Mouse (Mus musculus) intestine, embryonic 15.5 days (tissue): ENCODE results near the gene Jdp2. TPM values are rescaled to one million over a fixed set of nuclear protein-coding genes. Genes with fewer than 3 reads are reported as not detected.
"Not testable (repeated sequence)": the region's sequence is repeated elsewhere in the genome, so short reads cannot be mapped to it uniquely, and the experiment has no call there.

ENCODE experiments used
- ATAC-seq: fragments of 200-750 bp; cut with Nextera tagmentation; 2 replicates; pipeline ENCODE4 v1.8.0; 2017; ENCODE audit warnings: moderate TSS enrichment, moderate library complexity
- H3K27ac ChIP-seq: fragments of 300-500 bp; sonication (generic); 2 replicates; pipeline ENCODE4 v1.5.1; 2015; ENCODE audit warnings: mild to moderate bottlenecking, inconsistent platforms
- H3K27me3 ChIP-seq: fragments of 300-500 bp; sonication (generic); replicated peaks from 2 replicates; pipeline ENCODE4 v1.6.1; 2015; ENCODE audit warnings: inconsistent platforms
- H3K36me3 ChIP-seq: fragments of 300-500 bp; sonication (generic); 2 replicates; pipeline ENCODE4 v1.6.1; 2015; ENCODE audit warnings: inconsistent platforms
- H3K4me1 ChIP-seq: fragments of 300-500 bp; sonication (generic); replicated peaks from 2 replicates; pipeline ENCODE4 v1.6.1; 2015; ENCODE audit warnings: inconsistent platforms
- H3K4me2 ChIP-seq: fragments of 300-500 bp; sonication (generic); replicated peaks from 2 replicates; pipeline ENCODE4 v1.6.1; 2015; ENCODE audit warnings: mild to moderate bottlenecking, inconsistent platforms
- H3K4me3 ChIP-seq: fragments of 300-500 bp; sonication (generic); replicated peaks from 2 replicates; pipeline ENCODE4 v1.5.1; 2015; ENCODE audit warnings: inconsistent platforms
- H3K9ac ChIP-seq: fragments of 300-500 bp; sonication (generic); 2 replicates; pipeline ENCODE4 v1.6.1; 2015; ENCODE audit warnings: inconsistent platforms
- H3K9me3 ChIP-seq: fragments of 300-500 bp; sonication (generic); 2 replicates; pipeline ENCODE4 v1.6.1; 2016; ENCODE audit warnings: inconsistent platforms
- WGBS: fragments of 180-500 bp; shearing (Covaris S2); methylation state at CpG from one replicate; pipeline ENCODE4 v1.1.7; 2015; 5-methylcytosine and 5-hydroxymethylcytosine counted together
- polyA plus RNA-seq: library from polyadenylated mRNA; unstranded; fragments of >200 nt; fragmentation: Nextera tagmentation; extraction: Ambion mirVana; gene quantifications from 2 replicates; pipeline ENCODE4 v1.2.1, GENCODE M21; 2015

Jdp2 gene
- polyA plus RNA-seq, 1 experiment from 2014 or later: 0.74 TPM

DNA sequence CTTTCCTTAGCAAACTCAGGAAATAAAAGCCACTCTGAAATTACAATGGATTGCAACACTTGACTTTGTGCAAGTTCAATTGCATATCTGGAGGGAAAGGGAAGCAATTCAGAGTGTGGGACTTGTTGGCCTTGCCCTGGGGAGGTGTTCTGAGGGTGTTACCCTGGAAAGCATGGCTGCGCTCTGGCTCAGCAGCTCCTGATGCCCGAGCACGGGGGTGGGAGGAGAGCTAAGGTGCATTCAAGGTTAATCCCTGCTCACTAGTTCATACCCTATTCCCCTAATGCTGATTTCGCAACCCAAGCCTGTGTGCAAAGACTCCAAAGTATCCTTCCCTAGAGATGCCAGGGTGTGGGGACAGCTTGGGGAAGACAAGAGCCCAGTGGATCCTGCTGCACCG lies 44.9 kb downstream of the Jdp2 start:
- no peak overlapping the region for H3K27ac ChIP-seq
- no peak overlapping the region for H3K4me3 ChIP-seq
- H3K36me3 ChIP-seq: no peaks in the 10 kb centered on the region
- no peak overlapping the region for H3K9ac ChIP-seq
- H3K27me3 ChIP-seq: no peaks in the 10 kb centered on the region
- H3K9me3 ChIP-seq: no peaks in the 10 kb centered on the region
- no peak overlapping the region for H3K4me2 ChIP-seq
- 74% methylated on average over 5 of the region's 5 CpGs for WGBS
- ATAC-seq: no peak
- peaks cover 9% of the 10 kb centered on the region for H3K4me1 ChIP-seq

GRCm38 (mm10) chr12:85645664-85646063 lies 46.8 kb downstream of the Jdp2 start:
- Histone ChIP-seq H3K9ac (no peak overlapping the region), H3K27ac (no peak overlapping the region), H3K4me3 (no peak overlapping the region), H3K36me3 (no peaks in the 10 kb centered on the region), H3K4me1 (peaks cover 4% of the 10 kb centered on the region; the same call in 1 of the 2 replicates), H3K9me3 (no peaks in the 10 kb centered on the region), H3K27me3 (no peaks in the 10 kb centered on the region), H3K4me2 (no peak overlapping the region)
- WGBS: 89% methylated on average over 4 of the region's 4 CpGs
- ATAC-seq: no peak

DNA sequence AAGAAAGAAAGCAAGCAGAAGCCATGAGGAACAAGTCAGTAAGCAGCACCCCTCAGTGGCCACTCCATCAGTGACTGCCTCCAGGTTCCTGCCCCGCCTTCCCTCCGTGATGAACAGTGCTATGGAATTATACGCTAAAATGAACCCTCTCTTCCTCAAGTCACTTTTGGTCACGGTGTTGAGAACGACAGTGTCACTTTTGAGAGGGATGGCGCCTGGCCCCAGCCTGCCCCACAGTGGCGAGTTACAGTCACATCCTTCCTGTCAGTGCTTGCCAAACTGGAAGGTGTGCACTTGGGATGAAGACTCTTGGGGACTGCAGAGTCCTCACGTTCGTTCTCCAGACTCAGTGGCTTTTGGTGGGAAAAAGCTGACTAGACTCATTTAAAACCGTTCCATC lies 48.5 kb downstream of the Jdp2 start:
- Histone ChIP-seq H3K9me3 (no peaks in the 10 kb centered on the region), H3K4me3 (no peak overlapping the region), H3K27me3 (no peaks in the 10 kb centered on the region), H3K9ac (no peak overlapping the region), H3K4me2 (no peak overlapping the region), H3K36me3 (no peaks in the 10 kb centered on the region), H3K4me1 (no peaks in the 10 kb centered on the region), H3K27ac (no peak overlapping the region)
- WGBS: 40% methylated on average over 10 of the region's 10 CpGs
- ATAC-seq: no peak

DNA sequence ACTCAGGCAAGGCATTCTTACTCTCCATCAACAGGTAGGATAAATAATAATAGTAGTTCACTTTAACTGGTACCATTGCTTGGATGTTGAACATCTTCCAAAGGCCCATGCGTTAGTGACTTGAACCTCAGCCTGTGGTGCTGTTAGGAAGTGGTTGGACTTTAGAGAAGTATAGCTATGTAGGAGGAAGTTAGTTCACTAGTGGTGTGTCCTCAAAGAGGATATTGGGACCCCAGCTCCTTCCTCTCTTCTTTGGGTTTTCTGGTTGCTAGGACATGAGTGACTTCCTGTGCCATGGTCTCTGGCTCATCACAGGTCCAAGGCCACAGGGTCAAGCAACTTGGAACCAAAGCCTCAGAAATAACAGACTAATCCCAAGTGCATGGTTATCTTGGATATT lies 49.1 kb downstream of the Jdp2 start:
- no peaks in the 10 kb centered on the region for H3K9me3 ChIP-seq
- no peak for ATAC-seq

GRCm38 (mm10) chr12:85659319-85659718 lies 60.5 kb downstream of the Jdp2 start:
- no peak overlapping the region for H3K27ac ChIP-seq
- no peak overlapping the region for H3K4me3 ChIP-seq
- 52% methylated on average over 2 of the region's 2 CpGs for WGBS
- no peak for ATAC-seq
- H3K9ac ChIP-seq: no peak overlapping the region
- no peaks in the 10 kb centered on the region for H3K27me3 ChIP-seq
- no peaks in the 10 kb centered on the region for H3K36me3 ChIP-seq
- H3K4me2 ChIP-seq: no peak overlapping the region
- H3K4me1 ChIP-seq: no peaks in the 10 kb centered on the region
- no peaks in the 10 kb centered on the region for H3K9me3 ChIP-seq

More for the DNA sequence above, 49.1 kb downstream of the Jdp2 start:
- H3K36me3 ChIP-seq: no peaks in the 10 kb centered on the region
- H3K4me3 ChIP-seq: no peak overlapping the region
- WGBS: 87% methylated on average over 1 of the region's 1 CpGs
- no peak overlapping the region for H3K9ac ChIP-seq
- H3K27me3 ChIP-seq: no peaks in the 10 kb centered on the region
- no peak overlapping the region for H3K4me2 ChIP-seq
- no peak overlapping the region for H3K27ac ChIP-seq
- H3K4me1 ChIP-seq: no peaks in the 10 kb centered on the region

- no peak for ATAC-seq
- no peak overlapping the region for H3K27ac ChIP-seq
- H3K36me3 ChIP-seq: no peaks in the 10 kb centered on the region
- no peak overlapping the region for H3K4me3 ChIP-seq
- H3K9ac ChIP-seq: no peak overlapping the region
- H3K9me3 ChIP-seq: no peaks in the 10 kb centered on the region
- H3K4me1 ChIP-seq: no peaks in the 10 kb centered on the region
- WGBS: 85% methylated on average over 12 of the region's 12 CpGs
- H3K4me2 ChIP-seq: no peak overlapping the region
- no peaks in the 10 kb centered on the region for H3K27me3 ChIP-seq
Measured at GRCm38 (mm10) chr12:85660855-85661254, 62.0 kb downstream of the Jdp2 start.

GRCm38 (mm10) chr12:85662232-85662631 lies 63.4 kb downstream of the Jdp2 start:
- not testable (repeated sequence) for ATAC-seq, H3K4me1 ChIP-seq
- WGBS: 80% methylated on average over 8 of the region's 8 CpGs

DNA sequence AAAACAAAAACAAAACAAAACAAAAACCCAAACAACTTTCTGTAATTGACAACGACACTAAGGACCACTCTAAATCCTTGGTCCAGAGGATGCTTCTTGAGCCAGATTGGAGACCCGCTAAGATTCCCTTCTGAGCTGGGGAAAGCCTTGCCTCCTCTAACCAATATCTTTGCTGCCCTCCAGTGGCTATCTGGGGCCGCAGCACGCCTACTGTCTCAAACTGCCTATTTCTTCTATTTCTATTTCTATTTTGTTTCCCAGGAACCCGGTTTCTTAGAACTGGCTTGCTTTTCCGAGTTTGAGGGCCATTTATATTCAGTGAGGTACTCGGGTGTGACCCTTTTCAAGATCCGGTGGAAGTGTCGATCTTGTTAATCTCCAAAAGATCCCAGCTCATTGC lies 64.1 kb downstream of the Jdp2 start:
- Histone ChIP-seq H3K9ac (no peak overlapping the region), H3K4me1 (no peaks in the 10 kb centered on the region), H3K9me3 (no peaks in the 10 kb centered on the region), H3K27me3 (no peaks in the 10 kb centered on the region), H3K27ac (no peak overlapping the region), H3K36me3 (no peaks in the 10 kb centered on the region), H3K4me3 (no peak overlapping the region), H3K4me2 (0 out of 2 replicates have a peak overlapping the region, but pooled peaks have one; percentile 9)
- no peak for ATAC-seq
- 12% methylated on average over 9 of the region's 9 CpGs for WGBS

More at GRCm38 (mm10) chr12:85662232-85662631, 63.4 kb downstream of the Jdp2 start:
- H3K4me2 ChIP-seq, H3K9me3 ChIP-seq, H3K9ac ChIP-seq, H3K4me3 ChIP-seq, H3K36me3 ChIP-seq, H3K27ac ChIP-seq, H3K27me3 ChIP-seq: not testable (repeated sequence)

- Histone ChIP-seq H3K27me3 (no peaks in the 10 kb centered on the region), H3K4me2 (no peak overlapping the region), H3K4me1 (0 out of 2 replicates have a peak, but pooled peaks cover 4% of the 10 kb centered on the region), H3K9me3 (no peaks in the 10 kb centered on the region), H3K9ac (no peak overlapping the region), H3K36me3 (no peaks in the 10 kb centered on the region), H3K27ac (no peak overlapping the region), H3K4me3 (no peak overlapping the region)
- WGBS: 78% methylated on average over 8 of the region's 8 CpGs
- ATAC-seq: no peak
Measured at GRCm38 (mm10) chr12:85666112-85666511, 67.3 kb downstream of the Jdp2 start.

DNA sequence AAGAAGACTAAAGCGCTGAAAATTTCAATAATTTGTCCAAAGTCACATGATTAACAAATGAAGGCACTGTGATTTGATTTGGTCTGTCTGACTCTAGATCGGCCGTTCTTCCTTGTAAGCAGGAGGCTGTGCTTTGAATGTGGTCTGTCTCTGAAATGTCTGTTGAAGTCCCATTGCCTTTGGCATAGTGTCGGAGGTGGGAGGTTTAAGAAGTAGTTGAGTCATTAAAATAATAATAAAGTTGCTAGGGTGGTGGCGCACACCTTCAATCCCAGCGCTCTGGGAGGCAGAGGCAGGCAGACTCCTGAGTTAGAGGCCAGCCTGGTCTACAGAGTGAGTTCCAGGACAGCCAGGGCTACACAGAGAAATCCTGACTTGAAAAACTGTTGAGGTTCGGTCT lies 68.2 kb downstream of the Jdp2 start:
- Histone ChIP-seq H3K36me3 (no peaks in the 10 kb centered on the region), H3K4me2 (no peak overlapping the region)
- 93% methylated on average over 7 of the region's 7 CpGs for WGBS

DNA sequence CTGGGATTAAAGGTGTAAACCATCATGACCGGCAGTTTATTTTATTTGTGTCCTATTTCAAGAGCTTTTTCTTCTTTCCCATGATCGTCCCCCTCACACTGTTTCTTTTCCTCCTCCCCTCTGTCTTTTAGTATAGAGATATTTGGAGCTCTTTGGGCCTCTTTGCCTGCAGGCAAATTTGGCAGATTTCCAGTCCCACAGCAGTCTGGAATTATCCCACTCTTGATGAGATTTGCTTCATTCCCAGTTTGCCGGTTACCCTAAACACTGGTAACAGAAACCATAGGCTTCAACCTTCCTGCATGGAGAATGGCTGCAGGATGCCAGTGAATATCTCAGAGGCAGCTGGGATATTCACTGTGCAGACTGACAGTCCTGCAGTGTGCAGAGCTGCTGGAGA lies 69.9 kb downstream of the Jdp2 start:
- ATAC-seq: no peak
- Histone ChIP-seq H3K4me1 (0 out of 2 replicates have a peak, but pooled peaks cover 4% of the 10 kb centered on the region), H3K27me3 (no peaks in the 10 kb centered on the region), H3K9ac (no peak overlapping the region), H3K4me3 (no peak overlapping the region), H3K36me3 (no peaks in the 10 kb centered on the region), H3K9me3 (no peaks in the 10 kb centered on the region), H3K4me2 (no peak overlapping the region), H3K27ac (no peak overlapping the region)
- WGBS: 36% methylated on average over 3 of the region's 3 CpGs

More for the DNA sequence above, 68.2 kb downstream of the Jdp2 start:
- Histone ChIP-seq H3K27ac (no peak overlapping the region), H3K9ac (no peak overlapping the region), H3K9me3 (no peaks in the 10 kb centered on the region), H3K27me3 (no peaks in the 10 kb centered on the region), H3K4me1 (0 out of 2 replicates have a peak, but pooled peaks cover 4% of the 10 kb centered on the region), H3K4me3 (no peak overlapping the region)
- no peak for ATAC-seq

- Histone ChIP-seq H3K4me2 (no peak overlapping the region), H3K9ac (no peak overlapping the region), H3K36me3 (no peaks in the 10 kb centered on the region), H3K4me1 (0 out of 2 replicates have a peak, but pooled peaks cover 4% of the 10 kb centered on the region), H3K4me3 (no peak overlapping the region), H3K27ac (no peak overlapping the region), H3K9me3 (no peaks in the 10 kb centered on the region), H3K27me3 (no peaks in the 10 kb centered on the region)
- 68% methylated on average over 3 of the region's 3 CpGs for WGBS
- ATAC-seq: no peak
Measured at GRCm38 (mm10) chr12:85670080-85670479, 71.3 kb downstream of the Jdp2 start.

GRCm38 (mm10) chr12:85673914-85674313 lies 75.1 kb downstream of the Jdp2 start:
- Histone ChIP-seq H3K9me3 (no peaks in the 10 kb centered on the region), H3K4me1 (0 out of 2 replicates have a peak, but pooled peaks cover 2% of the 10 kb centered on the region), H3K9ac (no peak overlapping the region), H3K36me3 (no peaks in the 10 kb centered on the region), H3K4me2 (no peak overlapping the region), H3K4me3 (no peak overlapping the region), H3K27me3 (no peaks in the 10 kb centered on the region), H3K27ac (no peak overlapping the region)
- ATAC-seq: no peak
- 84% methylated on average over 8 of the region's 8 CpGs for WGBS
